Mouse (Mus musculus) lung, adult 2 months (tissue): ENCODE data around the gene Haus6.
"Not testable (repeated sequence)": the region's sequence is repeated elsewhere in the genome, so short reads cannot be mapped to it uniquely, and the experiment has no call there.

Experiments
- CTCF ChIP-seq: fragments of 200-500 bp; IDR thresholded peaks from 2 replicates; pipeline ENCODE4 v1.5.1; 2011; ENCODE audit warnings: mild to moderate bottlenecking, low read length, control low read depth; ENCODE audit not compliant: insufficient read depth
- POLR2A ChIP-seq: fragments of 200-500 bp; IDR thresholded peaks from 2 replicates; pipeline ENCODE4 v1.6.1; 2011; ENCODE audit warnings: low read depth, mild to moderate bottlenecking, control low read depth, low read length, borderline replicate concordance; ENCODE audit errors: extremely low read depth

DNA sequence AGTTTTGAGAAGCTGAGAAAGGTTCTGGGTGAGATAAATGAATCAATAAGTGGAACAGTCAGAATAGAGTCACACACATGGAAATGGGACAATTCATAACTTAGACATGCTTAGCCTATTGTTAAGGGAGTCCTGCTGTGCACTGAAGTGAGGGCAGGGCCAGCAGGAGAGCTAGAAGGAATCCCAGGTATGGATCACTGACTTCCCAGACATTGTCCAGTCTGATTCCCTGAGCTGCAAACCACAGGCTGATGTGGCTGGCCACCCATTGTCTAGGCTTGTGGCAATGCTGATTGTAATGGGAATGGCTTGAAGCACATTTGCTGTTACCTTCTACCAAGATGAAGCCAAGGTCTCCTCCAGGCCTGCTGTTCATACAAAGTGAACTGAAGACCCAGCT, 22.5 kb upstream of the Haus6 start:
- TF ChIP-seq CTCF, POLR2A: not testable (repeated sequence)
